Mouse (Mus musculus): ENCODE data around the gene Fbxo31. TPM values are rescaled to one million over a fixed set of nuclear protein-coding genes. Genes with fewer than 3 reads are reported as not detected.

Fbxo31 gene
- polyA plus RNA-seq, 1 experiment from 2014 or later, result 32.4 TPM

Other genes with a start within 250 kb of the Fbxo31 start
- gene 1700018B08Rik, start 34.5 kb downstream of the Fbxo31 start, polyA plus RNA-seq (2015; fragmentation: Nextera tagmentation; extraction: Ambion mirVana), result not detected in 2 replicates
- gene Map1lc3b, start 11.6 kb upstream of the Fbxo31 start, polyA plus RNA-seq (2015; fragmentation: Nextera tagmentation; extraction: Ambion mirVana), result 394 and 395 TPM in 2 replicates
- gene Zcchc14, start 74.1 kb upstream of the Fbxo31 start, polyA plus RNA-seq (2015; fragmentation: Nextera tagmentation; extraction: Ambion mirVana), result 36.7 and 39.2 TPM in 2 replicates
- gene Jph3, start 150.8 kb upstream of the Fbxo31 start, polyA plus RNA-seq (2015; fragmentation: Nextera tagmentation; extraction: Ambion mirVana), result 79.9 and 82.5 TPM in 2 replicates

Measured in forebrain, embryonic 15.5 days (tissue).